Mouse (Mus musculus) hindbrain, postnatal 0 days (tissue): ENCODE data around the gene Desi1. TPM values are rescaled to one million over a fixed set of nuclear protein-coding genes. Genes with fewer than 3 reads are reported as not detected.

Source experiments
- ATAC-seq: fragments of 200-750 bp; cut with Nextera tagmentation; 2 replicates; pipeline ENCODE4 v1.8.0; 2017; ENCODE audit warnings: mild to moderate bottlenecking, moderate TSS enrichment, moderate library complexity
- DNase-seq: peaks from one replicate; pipeline ENCODE4 v3.0.0-alpha.2; 2015; ENCODE audit warnings: low spot score
- H3K27ac ChIP-seq: fragments of 300-500 bp; sonication (generic); 2 replicates; pipeline ENCODE4 v1.5.1; 2014; ENCODE audit warnings: mild to moderate bottlenecking
- H3K27me3 ChIP-seq: fragments of 300-500 bp; sonication (generic); 2 replicates; pipeline ENCODE4 v1.6.1; 2014; ENCODE audit warnings: low read length, mixed read lengths; ENCODE audit not compliant: insufficient read depth
- H3K36me3 ChIP-seq: fragments of 300-500 bp; sonication (generic); 2 replicates; pipeline ENCODE4 v1.6.1; 2014; ENCODE audit warnings: low read length, mixed read lengths; ENCODE audit not compliant: insufficient read depth
- H3K4me1 ChIP-seq: fragments of 300-500 bp; sonication (generic); 2 replicates; pipeline ENCODE4 v1.6.1; 2014; ENCODE audit warnings: antibody characterized with exemption, low read length, mixed read lengths; ENCODE audit not compliant: insufficient read depth
- H3K4me2 ChIP-seq: fragments of 300-500 bp; sonication (generic); 2 replicates; pipeline ENCODE4 v1.6.1; 2014; ENCODE audit warnings: low read depth, mild to moderate bottlenecking, low read length, moderate library complexity, mixed read lengths
- H3K4me3 ChIP-seq: fragments of 300-500 bp; sonication (generic); 2 replicates; pipeline ENCODE4 v1.5.1; 2014; ENCODE audit warnings: low read length
- H3K9ac ChIP-seq: fragments of 300-500 bp; sonication (generic); replicated peaks from 2 replicates; pipeline ENCODE4 v1.6.1; 2014; ENCODE audit warnings: mild to moderate bottlenecking, low read length, moderate library complexity, mixed read lengths
- H3K9me3 ChIP-seq: fragments of 300-500 bp; sonication (generic); 2 replicates; pipeline ENCODE4 v1.6.1; 2016; ENCODE audit warnings: low read length, mixed read lengths
- CTCF ChIP-seq: IDR thresholded peaks from 2 replicates; pipeline ENCODE4 v1.5.1; 2016; ENCODE audit warnings: antibody characterized with exemption, control low read depth, low read depth
- WGBS: fragments of 180-500 bp; shearing (Covaris S2); extraction: QIAGEN DNeasy Blood & Tissue Kit; methylation state at CpG from one replicate; pipeline ENCODE4 v1.1.7; 2014; 5-methylcytosine and 5-hydroxymethylcytosine counted together
- polyA plus RNA-seq: library from polyadenylated mRNA; unstranded; fragments of >200 nt; fragmentation: Nextera tagmentation; extraction: Ambion mirVana; gene quantifications from 2 replicates; pipeline ENCODE4 v1.2.1, GENCODE M21; 2015
- total RNA-seq: library from RNA; depleted of rRNA; stranded (reverse); fragments of >200 nt; gene quantifications from 2 replicates; pipeline ENCODE4 v1.2.3, GENCODE M21; 2014; rRNA removed

Desi1 gene
- total and polyA plus RNA-seq, 2 experiments from 2014 or later = 29.9 to 45.3 TPM

DNA sequence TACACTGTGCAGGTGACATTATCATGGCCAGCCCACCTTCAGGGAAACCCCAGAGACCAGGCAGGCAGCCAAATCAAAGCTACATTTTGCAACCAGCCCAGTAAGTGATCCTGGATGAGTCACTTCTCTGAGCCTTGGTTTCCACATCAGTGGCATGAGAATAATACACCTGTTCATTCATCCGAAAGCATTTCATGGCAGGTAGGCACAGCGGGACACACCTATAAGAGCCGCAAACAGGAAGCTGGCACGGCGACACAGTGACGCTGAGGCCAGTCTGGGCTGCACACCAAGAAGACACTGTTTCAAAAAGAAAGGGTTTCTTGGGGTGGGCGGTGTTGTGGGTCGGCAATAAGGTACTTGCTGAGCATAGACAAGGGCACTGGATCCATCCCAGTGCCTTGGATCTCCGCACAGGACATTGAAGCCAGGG, 79.5 kb downstream of the Desi1 start:
- Histone ChIP-seq H3K4me3 (no peak overlapping the region), H3K9ac (no peak overlapping the region), H3K27ac (no peak overlapping the region), H3K27me3 (no peaks in the 10 kb centered on the region), H3K9me3 (no peaks in the 10 kb centered on the region), H3K4me1 (no peaks in the 10 kb centered on the region), H3K36me3 (peaks cover 42% of the 10 kb centered on the region; the same call in 1 of the 2 replicates), H3K4me2 (no peak overlapping the region)
- ATAC-seq (no peak), DNase-seq (no peak)
- TF ChIP-seq CTCF = no peak
- 94% methylated on average over 9 of the region's 9 CpGs for WGBS

DNA sequence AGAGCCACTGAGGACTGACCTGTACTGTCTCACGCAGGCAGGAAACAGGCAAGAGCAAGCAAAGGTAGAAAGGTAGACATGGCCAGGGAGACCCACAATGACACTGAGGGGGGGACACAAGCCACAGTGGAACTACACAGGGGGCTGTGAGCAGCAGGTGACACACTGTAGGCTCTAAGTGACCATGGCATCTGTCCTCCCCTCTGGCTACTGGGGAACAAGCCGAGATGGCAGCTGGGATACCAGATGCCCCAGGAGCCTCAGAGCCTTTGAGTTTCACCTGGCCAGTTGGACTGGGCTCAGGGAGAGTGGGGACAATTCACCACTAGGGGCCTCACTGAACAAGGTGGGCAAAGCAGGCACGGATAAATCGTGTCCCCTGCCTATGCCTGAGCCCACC, 81.4 kb downstream of the Desi1 start:
- Histone ChIP-seq H3K36me3 (peaks cover 43% of the 10 kb centered on the region; the same call in 1 of the 2 replicates), H3K27ac (no peak overlapping the region), H3K9me3 (no peaks in the 10 kb centered on the region), H3K4me2 (no peak overlapping the region), H3K4me3 (no peak overlapping the region), H3K27me3 (no peaks in the 10 kb centered on the region), H3K4me1 (no peaks in the 10 kb centered on the region), H3K9ac (no peak overlapping the region)
- ATAC-seq (no peak), DNase-seq (no peak)
- TF ChIP-seq CTCF = peak; percentile 20; the same call in 1 of the 2 replicates
- 74% methylated on average over 4 of the region's 4 CpGs for WGBS

DNA sequence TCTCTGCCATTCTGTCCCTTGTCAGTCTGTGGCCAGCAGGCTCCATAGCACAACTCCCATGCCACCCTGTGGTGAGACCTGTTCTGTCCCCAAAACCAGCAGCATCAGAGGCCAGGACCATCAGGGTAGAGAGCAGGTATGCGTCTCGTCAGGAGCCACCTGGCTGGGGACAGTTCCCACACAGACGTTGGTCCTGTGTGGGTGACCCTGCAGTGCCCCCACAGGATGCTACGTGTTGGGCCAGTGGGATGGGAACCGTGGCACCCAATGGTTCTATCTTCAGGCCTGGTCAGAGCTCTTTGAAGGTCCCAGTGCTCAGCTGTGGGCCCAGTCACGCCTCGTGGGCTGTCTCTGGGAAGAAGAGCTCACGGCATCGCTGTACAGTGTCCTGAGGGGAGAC, 82.5 kb downstream of the Desi1 start:
- WGBS = 85% methylated on average over 9 of the region's 9 CpGs
- ATAC-seq = peak; percentile 8; the same call in 1 of the 2 replicates
- no peaks in the 10 kb centered on the region for H3K4me1 ChIP-seq
- DNase-seq = no peak
- TF ChIP-seq CTCF = peak; percentile 22; the same call in 1 of the 2 replicates
- no peak overlapping the region for H3K9ac ChIP-seq
- no peaks in the 10 kb centered on the region for H3K27me3 ChIP-seq
- H3K9me3 ChIP-seq = no peaks in the 10 kb centered on the region
- no peak overlapping the region for H3K4me2 ChIP-seq
- H3K4me3 ChIP-seq = no peak overlapping the region
- no peak overlapping the region for H3K27ac ChIP-seq
- peaks cover 50% of the 10 kb centered on the region; the same call in 1 of the 2 replicates for H3K36me3 ChIP-seq

DNA sequence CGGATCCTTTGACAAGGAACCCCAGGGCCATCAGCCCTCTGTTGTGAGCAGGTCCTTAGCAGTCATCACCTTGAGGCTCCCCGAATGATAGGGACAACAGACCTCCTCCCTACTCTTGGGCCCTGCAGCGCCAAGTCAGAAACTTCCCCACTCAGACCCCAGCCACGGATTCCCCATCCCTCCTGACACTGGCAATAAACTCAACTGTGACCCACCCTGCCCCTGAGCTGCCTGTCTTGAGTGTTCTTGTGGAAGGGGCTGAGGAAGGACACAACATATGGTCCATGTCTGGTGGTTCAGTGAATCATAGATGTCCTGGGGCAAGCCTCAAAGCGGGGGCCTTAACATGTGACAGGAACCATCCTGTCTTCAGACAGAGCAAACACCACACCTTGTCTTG, 82.9 kb downstream of the Desi1 start:
- 88% methylated on average over 5 of the region's 5 CpGs for WGBS
- Histone ChIP-seq H3K4me2 (no peak overlapping the region), H3K9me3 (no peaks in the 10 kb centered on the region), H3K36me3 (peaks cover 50% of the 10 kb centered on the region; the same call in 1 of the 2 replicates), H3K4me3 (no peak overlapping the region), H3K9ac (no peak overlapping the region), H3K4me1 (no peaks in the 10 kb centered on the region), H3K27ac (no peak overlapping the region), H3K27me3 (no peaks in the 10 kb centered on the region)
- no peak for TF ChIP-seq CTCF
- ATAC-seq (no peak), DNase-seq (no peak)

DNA sequence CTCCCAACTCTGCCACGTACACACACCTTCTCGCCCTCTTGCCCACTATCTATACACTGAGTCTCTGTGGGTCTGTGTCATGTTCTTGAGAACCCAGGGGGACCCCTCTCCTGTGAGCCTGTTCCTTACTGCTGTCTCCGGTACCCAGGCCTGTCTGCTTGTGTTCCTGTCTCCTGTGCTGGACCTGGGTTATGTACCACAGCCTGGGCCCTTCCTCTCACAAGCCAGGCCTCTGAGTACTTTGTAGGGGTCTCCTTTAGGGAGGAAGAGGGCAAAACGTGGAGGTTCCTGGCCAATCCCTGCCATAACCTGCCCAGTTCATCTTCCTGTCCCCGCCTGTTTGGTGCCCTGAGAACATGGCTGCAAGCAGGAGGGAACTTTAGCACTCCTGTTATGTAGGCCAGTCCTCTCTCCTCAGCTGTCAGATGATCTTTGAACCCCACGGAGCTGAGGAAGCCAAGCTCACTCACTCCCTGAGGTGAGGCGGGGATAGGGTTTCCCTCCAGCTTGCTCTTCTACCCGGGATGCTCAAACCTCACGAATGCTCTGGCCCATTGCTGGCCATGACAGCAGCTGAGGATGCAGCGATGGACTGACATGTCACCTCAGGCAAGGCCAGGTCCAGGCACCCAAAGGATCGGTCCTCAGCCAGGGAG, 84.1 kb downstream of the Desi1 start:
- WGBS = 70% methylated on average over 11 of the region's 11 CpGs
- no peak overlapping the region for H3K4me3 ChIP-seq
- H3K4me2 ChIP-seq = no peak overlapping the region
- no peak for TF ChIP-seq CTCF
- H3K27me3 ChIP-seq = no peaks in the 10 kb centered on the region
- peaks cover 40% of the 10 kb centered on the region; the same call in 1 of the 2 replicates for H3K36me3 ChIP-seq
- H3K27ac ChIP-seq = no peak overlapping the region
- H3K9me3 ChIP-seq = no peaks in the 10 kb centered on the region
- DNase-seq (no peak), ATAC-seq (no peak)
- H3K9ac ChIP-seq = no peak overlapping the region
- H3K4me1 ChIP-seq = no peaks in the 10 kb centered on the region

DNA sequence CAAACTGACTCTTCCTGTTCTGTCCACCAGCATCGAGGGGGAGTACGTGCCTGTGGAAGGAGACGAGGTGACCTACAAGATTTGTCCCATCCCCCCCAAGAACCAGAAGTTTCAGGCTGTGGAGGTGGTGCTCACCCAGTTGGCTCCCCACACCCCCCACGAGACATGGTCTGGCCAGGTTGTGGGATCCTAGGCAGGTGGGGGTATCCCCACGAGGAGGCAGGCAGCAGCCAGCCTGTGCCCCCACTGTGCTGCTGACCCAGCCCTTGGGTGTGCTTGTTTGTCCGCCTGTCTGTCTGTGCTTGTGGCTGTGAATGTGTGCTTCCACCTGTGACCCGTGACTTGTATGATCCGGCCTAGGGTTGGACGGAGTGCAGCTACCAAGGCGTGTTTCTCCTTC, 84.6 kb downstream of the Desi1 start:
- Histone ChIP-seq H3K9me3 (no peaks in the 10 kb centered on the region), H3K36me3 (peaks cover 36% of the 10 kb centered on the region; the same call in 1 of the 2 replicates)
- WGBS = 88% methylated on average over 10 of the region's 10 CpGs

DNA sequence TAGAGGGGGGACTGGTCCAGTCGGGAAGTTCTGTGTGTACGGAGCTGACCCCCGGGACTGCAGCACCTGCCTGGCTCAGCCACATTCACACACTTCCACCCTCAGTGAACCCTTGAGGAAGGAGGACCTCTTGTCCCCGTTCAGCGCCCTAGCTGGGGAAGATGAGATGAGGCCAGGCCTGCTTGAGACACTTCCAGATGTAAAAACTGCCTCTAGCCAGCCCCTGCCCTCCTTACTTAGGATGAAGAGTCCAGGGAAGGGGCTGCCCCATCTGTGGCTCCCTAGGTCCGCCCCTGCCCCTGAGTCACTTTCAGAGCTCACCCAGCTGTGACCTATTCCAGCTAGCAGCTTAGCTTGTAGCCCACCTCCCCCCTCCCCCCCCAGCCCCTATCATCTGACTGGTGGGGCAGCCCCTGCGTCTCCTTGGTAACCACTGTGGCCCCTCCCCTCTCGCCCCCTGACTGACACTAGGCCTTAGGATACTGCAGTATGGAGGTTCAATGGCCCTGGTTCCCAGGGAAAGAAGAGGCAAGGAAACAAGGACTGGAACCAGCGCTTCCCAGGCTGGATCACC, 90.4 kb downstream of the Desi1 start:
- ATAC-seq (peak; percentile 50; the same call in 1 of the 2 replicates), DNase-seq (no peak)
- no peaks in the 10 kb centered on the region for H3K27me3 ChIP-seq
- 7% methylated on average over 9 of the region's 9 CpGs for WGBS
- H3K4me3 ChIP-seq = no peak overlapping the region
- peaks cover 7% of the 10 kb centered on the region; the same call in 1 of the 2 replicates for H3K36me3 ChIP-seq
- H3K4me1 ChIP-seq = 0 out of 2 replicates have a peak, but pooled peaks cover under 1% of the 10 kb centered on the region
- no peak overlapping the region for H3K9ac ChIP-seq
- H3K4me2 ChIP-seq = no peak overlapping the region
- H3K27ac ChIP-seq = no peak overlapping the region
- no peak for TF ChIP-seq CTCF
- H3K9me3 ChIP-seq = no peaks in the 10 kb centered on the region

More for the DNA sequence above, 84.6 kb downstream of the Desi1 start:
- Histone ChIP-seq H3K9ac (no peak overlapping the region), H3K4me1 (no peaks in the 10 kb centered on the region), H3K4me3 (no peak overlapping the region), H3K4me2 (no peak overlapping the region), H3K27ac (no peak overlapping the region), H3K27me3 (no peaks in the 10 kb centered on the region)
- DNase-seq = no peak
- no peak for ATAC-seq
- no peak for TF ChIP-seq CTCF

Other genes with a start within 250 kb of the Desi1 start
- 62.5 and 64.1 TPM in 2 replicates for gene Tef, start 231.4 kb downstream of the Desi1 start, total RNA-seq
- gene Tef, start 231.4 kb downstream of the Desi1 start, polyA plus RNA-seq = 27.8 and 30.4 TPM in 2 replicates
- 12.9 and 13.9 TPM in 2 replicates for gene Tob2, start 175.1 kb downstream of the Desi1 start, total RNA-seq
- gene Tob2, start 175.1 kb downstream of the Desi1 start, polyA plus RNA-seq = 14.0 and 14.5 TPM in 2 replicates
- gene Phf5a, start 162.0 kb downstream of the Desi1 start, total RNA-seq = 29.0 and 29.7 TPM in 2 replicates
- gene Phf5a, start 162.0 kb downstream of the Desi1 start, polyA plus RNA-seq = 102 and 110 TPM in 2 replicates
- gene Aco2, start 161.6 kb downstream of the Desi1 start, total RNA-seq = 536 and 538 TPM in 2 replicates
- 298 and 299 TPM in 2 replicates for gene Aco2, start 161.6 kb downstream of the Desi1 start, polyA plus RNA-seq
- gene Polr3h, start 107.6 kb downstream of the Desi1 start, total RNA-seq = 47.2 and 48.7 TPM in 2 replicates
- 98.7 and 101 TPM in 2 replicates for gene Polr3h, start 107.6 kb downstream of the Desi1 start, polyA plus RNA-seq
- 178 and 188 TPM in 2 replicates for gene Csdc2, start 97.1 kb downstream of the Desi1 start, total RNA-seq
- 239 and 269 TPM in 2 replicates for gene Csdc2, start 97.1 kb downstream of the Desi1 start, polyA plus RNA-seq
- gene Pmm1, start 72.9 kb downstream of the Desi1 start, total RNA-seq = 123 and 164 TPM in 2 replicates
- 140 and 142 TPM in 2 replicates for gene Pmm1, start 72.9 kb downstream of the Desi1 start, polyA plus RNA-seq
- not detected in 2 replicates for gene 1700029P11Rik, start 53.3 kb downstream of the Desi1 start, total RNA-seq
- not detected in 2 replicates for gene 1700029P11Rik, start 53.3 kb downstream of the Desi1 start, polyA plus RNA-seq
- 18.5 and 20.1 TPM in 2 replicates for gene Xrcc6, start 46.0 kb downstream of the Desi1 start, total RNA-seq
- gene Xrcc6, start 46.0 kb downstream of the Desi1 start, polyA plus RNA-seq = 30.9 and 35.3 TPM in 2 replicates
- 222 and 236 TPM in 2 replicates for gene Snu13, start 13.7 kb upstream of the Desi1 start, total RNA-seq
- 249 and 255 TPM in 2 replicates for gene Snu13, start 13.7 kb upstream of the Desi1 start, polyA plus RNA-seq
- gene 4930407I10Rik, start 25.3 kb upstream of the Desi1 start, total RNA-seq = not detected in 2 replicates
- not detected in 2 replicates for gene 4930407I10Rik, start 25.3 kb upstream of the Desi1 start, polyA plus RNA-seq
- 0.21 TPM in 1 of 2 replicates, not detected in the other for gene Mei1, start 36.1 kb upstream of the Desi1 start, total RNA-seq
- gene Mei1, start 36.1 kb upstream of the Desi1 start, polyA plus RNA-seq = 0.11 and 0.24 TPM in 2 replicates
- 15.5 and 16.0 TPM in 2 replicates for gene Ccdc134, start 94.1 kb upstream of the Desi1 start, total RNA-seq
- gene Ccdc134, start 94.1 kb upstream of the Desi1 start, polyA plus RNA-seq = 6.4 and 8.4 TPM in 2 replicates
- 256 and 266 TPM in 2 replicates for gene Srebf2, start 113.3 kb upstream of the Desi1 start, total RNA-seq
- gene Srebf2, start 113.3 kb upstream of the Desi1 start, polyA plus RNA-seq = 139 and 145 TPM in 2 replicates
- 34.7 and 36.0 TPM in 2 replicates for gene Shisa8, start 179.0 kb upstream of the Desi1 start, total RNA-seq
- 7.5 and 9.2 TPM in 2 replicates for gene Shisa8, start 179.0 kb upstream of the Desi1 start, polyA plus RNA-seq
- 0.29 and 5.6 TPM in 2 replicates for gene Tnfrsf13c, start 190.5 kb upstream of the Desi1 start, total RNA-seq
- 0.34 and 0.42 TPM in 2 replicates for gene Tnfrsf13c, start 190.5 kb upstream of the Desi1 start, polyA plus RNA-seq
- 15.0 and 16.2 TPM in 2 replicates for gene Cenpm, start 210.9 kb upstream of the Desi1 start, total RNA-seq
- gene Cenpm, start 210.9 kb upstream of the Desi1 start, polyA plus RNA-seq = 23.0 and 27.6 TPM in 2 replicates
- gene 1500009C09Rik, start 218.5 kb upstream of the Desi1 start, total RNA-seq = 116 and 127 TPM in 2 replicates
- 12.5 and 13.9 TPM in 2 replicates for gene 1500009C09Rik, start 218.5 kb upstream of the Desi1 start, polyA plus RNA-seq
- gene Sept3, start 241.0 kb upstream of the Desi1 start, total RNA-seq = 393 and 404 TPM in 2 replicates
- gene Sept3, start 241.0 kb upstream of the Desi1 start, polyA plus RNA-seq = 299 and 320 TPM in 2 replicates